Mouse (Mus musculus) myocyte (in vitro differentiated cells): ENCODE results near the gene Thada. TPM values are rescaled to one million over a fixed set of nuclear protein-coding genes. Genes with fewer than 3 reads are reported as not detected.

Experiments
- H3K27me3 ChIP-seq: one replicate; pipeline ENCODE4 v1.6.1; 2011; ENCODE audit not compliant: control insufficient read depth, insufficient read depth, insufficient read length
- H3K36me3 ChIP-seq: one replicate; pipeline ENCODE4 v1.6.1; 2011; ENCODE audit not compliant: control insufficient read depth, insufficient read depth
- H3K4me2 ChIP-seq: one replicate; pipeline ENCODE4 v1.6.1; 2011; ENCODE audit warnings: low read depth, control low read depth
- H3K4me3 ChIP-seq: one replicate; pipeline ENCODE4 v1.5.1; 2011; ENCODE audit warnings: mild to moderate bottlenecking, control low read depth, moderate library complexity
- H3K79me2 ChIP-seq: one replicate; pipeline ENCODE4 v1.6.1; 2011; ENCODE audit not compliant: control insufficient read depth, insufficient read depth
- H3ac ChIP-seq: one replicate; pipeline ENCODE4 v1.6.1; 2011; ENCODE audit not compliant: control insufficient read depth, insufficient read length
- CEBPB ChIP-seq: IDR thresholded peaks from 2 replicates; pipeline ENCODE4 v1.6.1; 2011; ENCODE audit warnings: mild to moderate bottlenecking, moderate library complexity; ENCODE audit not compliant: poor library complexity, insufficient read depth, severe bottlenecking
- E2F4 ChIP-seq: IDR thresholded peaks from one replicate; pipeline ENCODE4 v1.6.1; 2011; ENCODE audit warnings: mild to moderate bottlenecking, control low read depth, moderate library complexity; ENCODE audit not compliant: insufficient read depth
- MAX ChIP-seq: IDR thresholded peaks from one replicate; pipeline ENCODE4 v1.6.1; 2011; ENCODE audit warnings: low read depth, mild to moderate bottlenecking, control low read depth
- MYOD1 ChIP-seq, 3 experiments: IDR thresholded peaks; one replicate each; pipeline ENCODE4 v1.6.1; 2011; ENCODE audit warnings: control low read depth in 2 of 3, low read depth in 2 of 3, mild to moderate bottlenecking in 2 of 3, moderate library complexity in 1 of 3; ENCODE audit not compliant: insufficient read length in 2 of 3, control insufficient read depth in 1 of 3
- MYOG ChIP-seq, 3 experiments: IDR thresholded peaks; one replicate each; pipeline ENCODE4 v1.6.1; 2011; ENCODE audit warnings: control low read depth in 2 of 3, low read depth in 2 of 3, mild to moderate bottlenecking in 2 of 3; ENCODE audit not compliant: insufficient read length in 2 of 3, control insufficient read depth in 1 of 3, insufficient read depth in 1 of 3
- POLR2A ChIP-seq: IDR thresholded peaks from one replicate; pipeline ENCODE4 v1.6.1; 2011; ENCODE audit warnings: low read depth, mild to moderate bottlenecking, control low read depth, moderate library complexity; ENCODE audit not compliant: insufficient read length
- POLR2AphosphoS2 ChIP-seq: IDR thresholded peaks from one replicate; pipeline ENCODE4 v1.6.1; 2011; ENCODE audit warnings: low read depth, control low read depth; ENCODE audit not compliant: insufficient read length
- REST ChIP-seq: IDR thresholded peaks from one replicate; pipeline ENCODE4 v1.6.1; 2011; ENCODE audit warnings: mild to moderate bottlenecking, control low read depth, moderate library complexity; ENCODE audit not compliant: insufficient read depth, insufficient read length
- SRF ChIP-seq: IDR thresholded peaks from one replicate; pipeline ENCODE4 v1.6.1; 2011; ENCODE audit warnings: low read depth; ENCODE audit not compliant: control insufficient read depth, insufficient read length
- TCF12 ChIP-seq: IDR thresholded peaks from one replicate; pipeline ENCODE4 v1.6.1; 2011; ENCODE audit warnings: mild to moderate bottlenecking, control low read depth; ENCODE audit not compliant: poor library complexity, insufficient read depth, severe bottlenecking
- TCF3 ChIP-seq: IDR thresholded peaks from one replicate; pipeline ENCODE4 v1.6.1; 2011; ENCODE audit warnings: low read depth, control low read depth; ENCODE audit not compliant: insufficient read length
- USF1 ChIP-seq: IDR thresholded peaks from one replicate; pipeline ENCODE4 v1.6.1; 2011; ENCODE audit warnings: low read depth, mild to moderate bottlenecking, control low read depth, moderate library complexity
- polyA plus RNA-seq: library from polyadenylated mRNA; unstranded; fragments of >200 nt; fragmentation: generic; extraction: Trizol; gene quantifications from one replicate; pipeline ENCODE4 v1.2.1, GENCODE M21; 2012; ENCODE audit warnings: missing spikeins

The Thada gene
- polyA plus RNA-seq, 1 experiment, result 5.5 TPM

DNA sequence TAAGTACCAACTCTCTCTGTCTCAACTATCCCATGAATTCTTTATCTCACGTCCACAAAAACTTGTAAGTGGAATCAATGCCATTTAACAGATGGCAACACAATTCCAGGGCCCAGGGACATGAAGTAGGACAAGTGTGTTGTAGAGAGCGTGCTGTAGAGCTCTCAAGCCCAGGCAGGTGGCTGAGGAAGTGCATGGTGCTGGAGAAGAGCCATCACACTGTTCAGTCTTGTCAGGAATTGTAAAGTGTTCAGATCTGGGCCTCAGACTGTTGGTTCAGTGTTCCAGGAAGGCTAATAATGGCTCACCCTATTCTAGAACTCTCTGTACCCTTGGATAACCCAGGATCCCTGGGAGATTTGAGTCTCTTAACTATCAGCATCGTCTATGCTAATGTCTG, 321.9 kb downstream of the Thada start:
- Histone ChIP-seq H3K79me2 (no peaks in the 10 kb centered on the region), H3K4me3 (no peak overlapping the region), H3K27me3 (no peaks in the 10 kb centered on the region), H3ac (no peak overlapping the region), H3K36me3 (no peaks in the 10 kb centered on the region), H3K4me2 (no peak overlapping the region)
- TF ChIP-seq REST (no peak), POLR2A (no peak), MAX (no peak), E2F4 (no peak), MYOG (IDR thresholded peaks at IDR 0.05; ENCODE audit: control insufficient read depth in 1 of 3, insufficient read depth in 1 of 3, insufficient read length in 2 of 3, low read depth in 2 of 3) (no peak), SRF (no peak), TCF3 (no peak), TCF12 (no peak), MYOD1 (IDR thresholded peaks at IDR 0.05; ENCODE audit: control insufficient read depth in 1 of 3, insufficient read length in 2 of 3, low read depth in 2 of 3) (no peak), CEBPB (no peak), POLR2AphosphoS2 (no peak), USF1 (no peak)

DNA sequence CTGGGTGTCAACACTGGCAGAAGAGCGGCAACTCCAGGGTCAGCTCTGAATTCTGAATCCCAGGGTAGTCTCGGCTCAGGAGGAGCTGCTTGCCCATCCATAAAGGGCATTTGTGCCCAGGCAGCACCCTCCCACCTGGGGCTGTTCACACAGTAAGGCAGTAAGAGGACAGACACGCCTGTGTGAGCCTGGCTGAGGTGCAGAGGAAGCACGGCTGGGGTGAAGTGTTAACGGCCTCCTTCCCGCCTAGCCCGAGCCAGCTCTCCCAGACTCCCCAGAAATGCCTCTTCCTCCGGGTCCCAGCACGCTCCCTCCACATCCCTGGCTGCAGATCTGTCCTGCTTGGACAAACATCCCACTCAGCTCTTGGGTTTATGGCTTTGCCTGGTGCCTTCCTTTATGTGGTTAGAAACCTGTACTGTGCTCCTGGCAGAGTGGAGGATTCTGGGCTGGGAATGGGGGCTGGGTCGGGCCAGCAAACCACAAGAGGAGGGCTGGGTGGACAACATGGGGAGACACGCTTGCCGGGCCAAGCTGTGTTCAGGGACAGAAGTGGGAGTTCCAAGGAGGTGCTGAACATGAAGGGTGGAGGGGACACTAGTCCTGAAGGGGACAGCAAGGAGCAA, 322.7 kb downstream of the Thada start:
- Histone ChIP-seq H3K36me3 (no peaks in the 10 kb centered on the region), H3K4me2 (no peak overlapping the region), H3K27me3 (no peaks in the 10 kb centered on the region), H3K4me3 (no peak overlapping the region), H3ac (no peak overlapping the region), H3K79me2 (no peaks in the 10 kb centered on the region)
- no peak for TF ChIP-seq MYOD1 (IDR thresholded peaks at IDR 0.05; ENCODE audit: control insufficient read depth in 1 of 3, insufficient read length in 2 of 3, low read depth in 2 of 3)
- no peak for TF ChIP-seq SRF
- TF ChIP-seq TCF3, result no peak
- TF ChIP-seq POLR2AphosphoS2, result no peak
- no peak for TF ChIP-seq MAX
- no peak for TF ChIP-seq REST
- no peak for TF ChIP-seq POLR2A
- TF ChIP-seq E2F4, result no peak
- no peak for TF ChIP-seq CEBPB
- no peak for TF ChIP-seq USF1
- no peak for TF ChIP-seq MYOG (IDR thresholded peaks at IDR 0.05; ENCODE audit: control insufficient read depth in 1 of 3, insufficient read depth in 1 of 3, insufficient read length in 2 of 3, low read depth in 2 of 3)
- no peak for TF ChIP-seq TCF12

DNA sequence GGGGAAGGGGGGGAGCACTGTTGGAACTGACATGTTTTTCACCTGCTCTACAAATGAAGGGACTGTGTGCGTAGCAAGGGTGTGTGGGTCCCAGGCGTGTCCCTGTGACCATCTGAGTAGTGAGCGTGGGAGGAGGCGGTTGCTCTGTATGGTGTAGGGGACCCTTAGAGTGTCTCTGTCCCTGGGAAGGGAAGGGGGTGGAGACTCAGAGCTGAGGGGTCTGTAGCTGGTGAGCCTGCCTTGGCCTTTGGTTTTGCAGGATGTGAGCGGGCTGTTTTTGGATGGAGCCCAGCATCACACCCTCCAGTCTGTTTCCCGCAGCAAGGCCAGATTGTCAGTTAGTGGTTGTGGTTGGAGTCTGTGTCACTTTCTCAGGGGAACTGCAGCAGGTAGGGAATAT, 324.3 kb downstream of the Thada start:
- no peak overlapping the region for H3K4me3 ChIP-seq
- H3K27me3 ChIP-seq, result no peaks in the 10 kb centered on the region
- H3K4me2 ChIP-seq, result no peak overlapping the region
- no peaks in the 10 kb centered on the region for H3K36me3 ChIP-seq
- H3ac ChIP-seq, result no peak overlapping the region
- TF ChIP-seq E2F4, result no peak
- TF ChIP-seq REST, result no peak
- TF ChIP-seq MYOD1 (IDR thresholded peaks at IDR 0.05; ENCODE audit: control insufficient read depth in 1 of 3, insufficient read length in 2 of 3, low read depth in 2 of 3), result no peak
- no peak for TF ChIP-seq MYOG (IDR thresholded peaks at IDR 0.05; ENCODE audit: control insufficient read depth in 1 of 3, insufficient read depth in 1 of 3, insufficient read length in 2 of 3, low read depth in 2 of 3)
- TF ChIP-seq POLR2AphosphoS2, result no peak
- TF ChIP-seq SRF, result no peak
- no peak for TF ChIP-seq TCF12
- no peak for TF ChIP-seq POLR2A
- no peak for TF ChIP-seq MAX
- TF ChIP-seq USF1, result no peak
- TF ChIP-seq CEBPB, result no peak
- no peak for TF ChIP-seq TCF3
- no peaks in the 10 kb centered on the region for H3K79me2 ChIP-seq

DNA sequence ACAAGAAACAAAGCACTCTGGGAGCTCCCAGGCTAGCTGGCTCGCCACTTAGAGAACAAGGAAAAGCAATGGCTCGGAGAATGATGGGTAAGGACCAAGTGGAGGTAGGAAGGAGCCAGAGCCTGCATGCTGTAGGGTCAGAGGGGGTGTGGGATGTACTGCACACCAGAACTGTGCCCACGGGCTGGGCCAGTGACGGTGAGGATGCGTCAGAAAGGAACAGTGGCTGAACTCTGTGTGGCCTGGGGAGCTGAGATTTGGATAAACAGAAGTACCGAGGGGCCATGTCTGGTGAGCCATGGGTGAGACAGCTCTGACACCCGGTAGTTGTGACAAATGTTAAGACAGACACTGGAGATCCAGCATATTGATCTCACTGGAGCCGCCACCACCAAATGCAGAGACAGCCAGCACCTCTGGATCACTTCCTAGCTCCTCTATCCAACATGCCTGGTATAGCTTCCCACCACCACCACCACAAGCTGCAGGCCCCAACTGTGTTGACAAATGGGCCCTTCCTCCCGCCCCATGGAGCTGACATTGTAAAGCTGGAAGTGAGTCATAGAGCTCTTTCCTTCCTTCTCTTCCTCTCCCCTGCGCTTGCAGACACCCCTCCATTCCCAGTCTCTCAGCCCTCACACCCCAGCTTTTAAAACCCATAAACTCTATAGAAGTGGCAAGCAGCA, 325.0 kb downstream of the Thada start:
- TF ChIP-seq POLR2AphosphoS2 (no peak), SRF (no peak), E2F4 (no peak), MAX (no peak), TCF3 (no peak), CEBPB (no peak), MYOG (IDR thresholded peaks at IDR 0.05; ENCODE audit: control insufficient read depth in 1 of 3, insufficient read depth in 1 of 3, insufficient read length in 2 of 3, low read depth in 2 of 3) (no peak), POLR2A (no peak), USF1 (no peak), REST (no peak), MYOD1 (IDR thresholded peaks at IDR 0.05; ENCODE audit: control insufficient read depth in 1 of 3, insufficient read length in 2 of 3, low read depth in 2 of 3) (no peak), TCF12 (no peak)
- H3K27me3 ChIP-seq, result no peaks in the 10 kb centered on the region
- no peak overlapping the region for H3K4me2 ChIP-seq
- no peaks in the 10 kb centered on the region for H3K36me3 ChIP-seq
- no peak overlapping the region for H3ac ChIP-seq
- no peaks in the 10 kb centered on the region for H3K79me2 ChIP-seq
- no peak overlapping the region for H3K4me3 ChIP-seq

Other genes with a start within 250 kb of the Thada start
- 6.4 TPM for gene Plekhh2, start 45.7 kb upstream of the Thada start, polyA plus RNA-seq
- gene Dync2li1, start 160.3 kb upstream of the Thada start, polyA plus RNA-seq, result 10.1 TPM
- gene Abcg8, start 210.1 kb upstream of the Thada start, polyA plus RNA-seq, result 0.05 TPM
- gene Abcg5, start 216.8 kb upstream of the Thada start, polyA plus RNA-seq, result not detected